Mouse (Mus musculus) A20 (cell line): ENCODE results near the gene Cyp11a1.

Experiments used
- DNase-seq: peaks from one replicate; pipeline ENCODE4 v3.0.0-alpha.2; 2011; ENCODE audit warnings: low read depth, low spot score

Gene Cyp11a1

DNA sequence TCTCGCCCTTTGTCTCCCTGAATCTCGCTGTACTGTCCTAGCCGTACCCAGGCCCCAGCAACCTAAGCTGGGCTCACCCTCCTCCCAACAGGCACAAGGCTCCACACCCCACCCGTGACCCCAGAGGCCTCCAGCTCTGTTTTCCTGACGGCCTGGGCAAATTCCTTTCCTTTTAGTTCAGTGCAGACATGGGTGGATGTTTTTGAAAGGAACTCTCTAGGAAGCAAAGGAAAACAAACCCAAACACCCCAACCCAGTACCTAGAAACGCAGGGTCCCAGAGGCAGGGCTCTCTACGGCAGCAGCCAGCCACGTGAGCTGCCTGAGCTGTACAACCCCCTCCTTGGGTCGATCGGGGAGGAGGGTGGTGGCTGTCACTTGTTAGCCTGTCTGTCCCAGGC, 36.2 kb downstream of the Cyp11a1 start:
- DNase-seq = no peak

DNA sequence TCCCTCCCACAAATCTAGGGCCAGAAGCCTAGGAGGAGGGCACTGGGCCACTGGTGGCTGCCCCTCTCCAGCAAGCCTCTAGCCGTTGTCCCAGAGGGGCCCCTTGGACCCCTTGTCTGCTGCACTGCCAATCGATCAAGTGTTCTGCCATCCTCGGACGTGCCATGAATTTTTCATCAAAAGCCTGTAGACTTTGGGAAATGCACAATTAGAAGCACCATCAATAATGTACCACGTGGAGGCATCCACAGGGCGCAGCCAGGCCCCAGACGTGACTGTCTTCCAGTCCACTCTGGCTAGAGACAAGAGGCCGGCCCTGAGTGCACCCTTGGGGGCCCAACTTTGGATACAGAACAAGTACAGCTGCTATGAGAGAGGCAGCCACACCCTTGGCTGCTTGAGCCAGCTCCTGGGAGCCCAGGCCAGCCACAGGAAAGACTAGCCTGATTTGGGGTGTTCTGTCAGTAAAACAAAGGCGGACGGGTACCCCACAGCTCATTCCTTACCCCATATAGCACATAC, 37.3 kb downstream of the Cyp11a1 start:
- no peak for DNase-seq

GRCm38 (mm10) chr9:58044828-58045227, 38.6 kb downstream of the Cyp11a1 start:
- no peak for DNase-seq

- DNase-seq = no peak
Measured at GRCm38 (mm10) chr9:58045646-58046045, 39.4 kb downstream of the Cyp11a1 start.

GRCm38 (mm10) chr9:58047061-58047460, 40.9 kb downstream of the Cyp11a1 start:
- no peak for DNase-seq

DNA sequence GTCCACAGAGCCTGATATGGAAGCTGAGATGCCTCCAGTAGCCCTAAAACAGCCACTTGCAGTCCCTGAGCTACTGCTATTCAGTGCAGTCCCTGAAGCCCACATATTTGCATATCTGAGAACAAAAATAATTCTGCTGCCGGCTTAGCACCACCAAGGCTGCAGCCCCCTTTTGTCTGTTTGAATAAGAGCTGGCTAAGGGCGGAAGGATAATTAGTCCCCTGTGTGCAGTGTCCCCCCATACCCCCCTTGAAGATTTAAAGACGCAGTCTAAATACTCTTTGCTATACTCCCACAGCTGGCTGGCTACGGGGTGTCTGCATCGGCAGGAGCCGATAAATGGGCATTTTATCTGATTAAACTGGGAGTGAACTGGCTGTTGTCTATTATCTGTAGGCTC, 42.4 kb downstream of the Cyp11a1 start:
- DNase-seq = peak; percentile 70

- DNase-seq = no peak
Measured at GRCm38 (mm10) chr9:58049186-58049585, 43.0 kb downstream of the Cyp11a1 start.

DNA sequence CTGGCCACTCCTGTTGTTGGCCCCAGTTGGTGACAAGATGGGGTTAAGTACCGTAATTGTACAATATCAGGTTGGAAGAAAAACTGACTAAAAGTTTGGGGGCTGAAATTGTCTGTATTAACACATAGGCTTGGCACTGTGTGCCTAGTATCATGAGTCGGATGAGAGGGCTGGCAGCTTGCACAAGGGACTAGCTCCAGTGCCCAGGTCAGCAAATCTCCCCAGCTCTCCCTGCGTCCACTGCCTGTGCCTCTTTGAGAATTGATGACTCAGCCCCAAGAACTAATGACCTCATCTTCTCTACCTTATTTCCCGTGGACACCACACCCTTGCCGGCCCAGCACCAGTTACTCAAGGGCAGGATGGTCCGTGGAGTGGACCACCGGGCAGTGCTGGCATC, 43.6 kb downstream of the Cyp11a1 start:
- DNase-seq = no peak

GRCm38 (mm10) chr9:58051937-58052336, 45.7 kb downstream of the Cyp11a1 start:
- DNase-seq = no peak

DNA sequence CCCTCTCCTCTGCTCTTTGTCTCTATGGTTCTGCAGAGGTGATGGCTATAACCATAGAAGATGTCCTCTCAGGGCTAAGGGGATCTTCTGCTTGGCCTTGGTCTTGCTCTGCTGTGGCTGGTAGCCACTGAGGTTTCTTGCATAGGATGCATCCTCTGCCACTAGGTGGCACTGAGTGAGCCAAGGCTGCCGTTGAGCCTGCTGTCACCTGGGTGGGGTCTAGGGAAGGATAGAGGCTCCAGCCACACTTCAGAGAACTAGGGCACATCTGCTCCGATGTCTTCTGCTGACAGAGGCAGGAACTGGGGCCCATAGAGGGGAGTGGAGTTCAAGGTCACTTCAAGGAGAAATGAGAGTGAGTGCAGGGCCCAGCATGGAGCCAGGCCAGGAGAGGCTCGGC, 46.9 kb downstream of the Cyp11a1 start:
- DNase-seq = peak; percentile 54

DNA sequence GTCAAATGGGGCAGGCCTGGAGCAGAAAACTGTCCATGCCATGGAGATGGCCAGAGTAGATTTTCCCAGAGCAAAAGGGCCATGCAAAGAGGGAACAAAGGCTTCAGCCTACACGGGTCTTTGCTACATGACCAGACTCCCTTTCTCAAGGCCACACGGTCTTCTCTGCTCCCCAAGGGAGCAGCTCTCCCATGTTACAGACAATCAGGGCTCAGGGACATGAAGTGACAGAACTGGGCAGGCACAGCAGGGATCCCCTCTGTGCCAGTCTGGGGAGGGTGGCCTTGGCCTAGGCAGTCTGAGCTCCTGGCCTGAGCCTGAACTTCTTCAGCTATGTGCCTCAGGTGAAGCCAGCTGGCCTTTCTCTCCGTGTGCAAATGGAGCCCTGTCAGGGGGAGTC, 47.3 kb downstream of the Cyp11a1 start:
- DNase-seq = no peak

GRCm38 (mm10) chr9:58054032-58054431, 47.8 kb downstream of the Cyp11a1 start:
- no peak for DNase-seq

DNA sequence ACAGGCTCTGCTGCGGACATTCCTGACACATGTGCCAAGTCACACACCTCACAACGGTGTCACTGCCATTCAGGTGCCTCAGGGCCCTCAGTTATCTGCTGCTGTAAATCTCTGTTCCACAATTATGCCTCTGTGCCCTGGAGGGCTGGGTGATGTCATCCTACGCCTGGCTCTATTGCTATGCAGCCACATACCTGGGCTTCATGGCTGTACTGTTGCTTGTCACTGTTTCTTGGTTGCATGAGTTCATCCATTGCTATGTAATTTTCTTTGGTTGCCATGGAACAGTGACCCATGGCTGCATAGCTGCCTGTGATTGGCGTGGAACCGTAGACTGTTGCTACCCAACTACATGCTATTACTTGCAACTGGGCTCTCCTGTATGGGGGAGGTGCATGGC, 49.5 kb downstream of the Cyp11a1 start:
- no peak for DNase-seq

DNA sequence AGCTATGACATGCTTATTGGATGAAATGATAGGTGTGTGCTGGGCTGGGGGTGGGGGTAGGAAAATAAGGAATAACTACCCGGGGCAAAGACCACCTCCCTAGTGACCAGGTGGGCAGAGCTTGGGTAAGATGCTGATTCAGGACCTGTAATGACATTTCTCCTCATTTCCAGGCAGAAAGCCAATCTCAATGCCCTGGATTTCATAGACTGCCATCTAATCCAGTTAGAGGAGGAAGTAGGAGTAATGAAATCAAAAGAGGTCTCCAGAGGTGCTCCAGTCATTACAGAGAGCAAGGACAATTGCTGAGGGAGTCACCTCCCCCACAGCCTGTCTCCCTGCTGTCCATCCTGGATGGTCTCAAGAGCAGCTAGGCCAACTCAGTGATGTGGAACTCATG, 53.7 kb downstream of the Cyp11a1 start:
- DNase-seq = no peak

GRCm38 (mm10) chr9:58060677-58061667, 54.8 kb downstream of the Cyp11a1 start:
- DNase-seq = peak; percentile 28

DNA sequence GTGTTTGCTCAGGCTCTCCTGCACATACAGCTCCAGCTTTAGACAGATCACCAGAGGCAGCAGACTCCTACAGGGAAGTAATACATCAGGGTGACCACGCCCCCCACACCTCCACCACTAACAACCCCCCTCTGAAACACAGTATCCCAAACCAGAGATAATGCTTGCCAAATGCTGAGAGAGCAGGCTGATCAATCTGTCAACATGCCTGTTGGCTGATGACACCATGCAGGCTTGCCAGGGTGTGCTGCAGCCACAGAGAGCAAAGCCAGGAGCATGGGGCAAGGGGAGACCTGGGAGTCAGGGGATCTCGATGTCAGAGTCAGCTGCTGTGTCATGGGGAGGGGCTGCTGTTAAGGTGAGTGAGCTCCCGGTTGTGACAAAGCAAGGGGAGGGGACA, 57.3 kb downstream of the Cyp11a1 start, which contains the start of gene Stra6:
Stra6 (plus strand) TSS at position 258 of the 400 bp plus-strand sequence.
- DNase-seq = no peak

- DNase-seq = no peak
Measured at GRCm38 (mm10) chr9:58065532-58065931, 59.3 kb downstream of the Cyp11a1 start.

DNA sequence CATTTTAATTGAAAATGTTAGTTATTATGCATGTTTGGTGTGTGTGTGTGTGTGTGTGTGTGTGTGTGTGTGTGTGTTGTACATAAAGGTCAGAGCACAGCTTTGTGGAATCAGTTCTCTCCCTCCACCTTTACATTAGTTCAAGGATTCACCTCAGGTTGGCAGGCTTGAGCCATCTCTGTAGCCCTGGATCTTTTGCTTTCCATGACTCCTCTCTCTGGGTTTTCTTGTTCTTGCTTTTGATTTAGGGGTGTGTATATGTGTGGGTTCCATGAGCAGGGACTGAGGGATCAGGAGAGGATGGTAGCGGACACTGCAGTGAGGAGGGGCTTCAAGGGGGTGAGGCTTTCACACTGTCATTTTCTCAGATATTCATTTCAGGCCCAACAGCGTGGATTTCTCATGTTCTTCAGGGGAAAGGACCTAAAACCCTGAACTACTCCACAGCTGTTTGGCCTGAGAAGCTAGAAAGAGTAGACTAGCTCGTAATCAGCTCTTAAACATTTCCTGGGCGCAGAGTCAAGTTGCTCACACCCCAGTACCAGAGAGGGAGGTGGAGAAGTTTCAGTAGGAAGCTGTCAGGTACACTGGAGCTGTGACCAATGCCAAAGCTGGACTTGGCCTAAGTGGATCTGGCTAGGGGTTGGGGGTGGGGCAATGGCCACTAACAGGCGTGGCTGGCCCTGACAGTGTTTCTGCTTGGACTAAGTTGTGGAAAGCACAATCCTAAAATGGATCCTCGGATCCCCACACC, 59.9 kb downstream of the Cyp11a1 start:
- no peak for DNase-seq

- DNase-seq = no peak
Measured at GRCm38 (mm10) chr9:58066731-58067095, 60.5 kb downstream of the Cyp11a1 start.

DNA sequence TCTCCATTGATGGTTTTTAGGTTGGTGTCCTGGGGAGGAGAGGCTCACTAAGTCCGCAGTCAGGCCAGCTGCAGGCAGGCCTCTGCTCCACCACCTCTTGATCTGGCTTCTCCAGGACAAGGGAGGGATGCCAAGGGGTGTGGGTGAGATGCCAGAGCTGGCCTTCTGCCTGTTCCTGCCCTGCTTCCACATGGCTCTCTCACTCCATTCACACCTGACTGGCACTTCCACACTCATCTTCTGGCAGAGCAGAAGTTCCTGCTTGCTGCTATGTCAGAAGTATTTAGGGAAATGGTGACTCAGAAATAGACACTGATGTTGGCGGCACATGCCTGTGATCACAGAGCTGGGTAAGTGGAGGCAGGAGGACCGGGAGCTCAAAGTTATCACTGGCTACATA, 61.3 kb downstream of the Cyp11a1 start:
- DNase-seq = no peak

DNA sequence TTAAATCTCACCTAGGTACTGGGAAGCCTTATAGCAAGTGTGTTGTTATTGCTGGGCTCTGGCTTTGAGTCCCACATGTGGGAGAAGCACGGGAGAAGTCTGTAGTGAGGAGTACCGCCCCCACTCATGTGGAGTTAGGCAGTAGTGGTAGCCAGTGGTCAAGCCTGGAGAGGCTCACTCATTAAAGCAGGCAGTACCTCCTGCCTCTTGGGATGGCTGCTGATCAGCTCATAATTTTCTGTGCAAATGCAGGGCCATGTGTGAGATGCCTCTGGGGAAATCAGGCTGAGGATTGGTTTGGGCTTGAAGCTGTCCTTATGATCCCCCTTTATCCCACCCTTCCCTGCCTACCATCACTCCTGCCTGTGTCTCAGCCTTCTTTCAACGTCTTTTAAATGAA, 68.3 kb downstream of the Cyp11a1 start:
- no peak for DNase-seq
